Mouse (Mus musculus): ENCODE results near the gene Krt25. TPM values are rescaled to one million over a fixed set of nuclear protein-coding genes. Genes with fewer than 3 reads are reported as not detected.

Krt25 gene
- total RNA-seq, 2 experiments from 2014 or later: not detected

- Histone ChIP-seq H3K27ac (no peak overlapping the region), H3K4me3 (no peak overlapping the region)
- intact Hi-C loops (cut with DNase I): no loop called here
- TF ChIP-seq CTCF (IDR thresholded peaks at IDR 0.05): no peak
- no peak for DNase-seq
Measured at GRCm38 (mm10) chr11:99314594-99314993, 8.2 kb downstream of the Krt25 start.

GRCm38 (mm10) chr11:99310882-99311281 lies 11.9 kb downstream of the Krt25 start:
- intact Hi-C loops (cut with DNase I): no loop called here
- H3K27ac ChIP-seq: no peak overlapping the region
- no peak overlapping the region for H3K4me3 ChIP-seq
- DNase-seq: no peak
- TF ChIP-seq CTCF (IDR thresholded peaks at IDR 0.05): peak; percentile 61

GRCm38 (mm10) chr11:99307579-99307978 lies 15.2 kb downstream of the Krt25 start:
- TF ChIP-seq CTCF (IDR thresholded peaks at IDR 0.05): peak; percentile 82
- H3K27ac ChIP-seq: no peak overlapping the region

GRCm38 (mm10) chr11:99295039-99295438 lies 27.7 kb downstream of the Krt25 start:
- intact Hi-C loops (cut with DNase I): loop anchor here (5.0 kb wide), 1 partner anchor 43 kb away; no protein-coding TSS in a partner anchor
- DNase-seq: no peak
- Histone ChIP-seq H3K4me3 (no peak overlapping the region), H3K27ac (no peak overlapping the region)
- no peak for TF ChIP-seq CTCF (IDR thresholded peaks at IDR 0.05)

More at GRCm38 (mm10) chr11:99307579-99307978, 15.2 kb downstream of the Krt25 start:
- intact Hi-C loops (cut with DNase I): no loop called here
- no peak overlapping the region for H3K4me3 ChIP-seq
- peak; percentile 58 for DNase-seq

GRCm38 (mm10) chr11:99292846-99293245 lies 29.9 kb downstream of the Krt25 start:
- Histone ChIP-seq H3K4me3 (no peak overlapping the region), H3K27ac (no peak overlapping the region)
- peak; percentile 41 for DNase-seq
- TF ChIP-seq CTCF (IDR thresholded peaks at IDR 0.05): peak; percentile 81
- intact Hi-C loops (cut with DNase I): loop anchor here (1.0 to 5.0 kb wide), 2 partner anchors 86 to 104 kb away; no protein-coding TSS in a partner anchor

GRCm38 (mm10) chr11:99284833-99285312 lies 37.9 kb downstream of the Krt25 start, which contains the start of gene Krt24:
Krt24 (minus strand) TSS chr11:99285262.
- DNase-seq: no peak
- intact Hi-C loops (cut with DNase I): no loop called here
- no peak for TF ChIP-seq CTCF (IDR thresholded peaks at IDR 0.05)
- Histone ChIP-seq H3K27ac (no peak within 1 kb of the TSS), H3K4me3 (no peak within 1 kb of the TSS)

GRCm38 (mm10) chr11:99284011-99284410 lies 38.7 kb downstream of the Krt25 start:
- intact Hi-C loops (cut with DNase I): no loop called here
- DNase-seq: no peak
- no peak for TF ChIP-seq CTCF (IDR thresholded peaks at IDR 0.05)
- Histone ChIP-seq H3K4me3 (no peak overlapping the region), H3K27ac (no peak overlapping the region)

- DNase-seq: no peak
- intact Hi-C loops (cut with DNase I): no loop called here
- no peak for TF ChIP-seq CTCF (IDR thresholded peaks at IDR 0.05)
- H3K27ac ChIP-seq: no peak overlapping the region
- no peak overlapping the region for H3K4me3 ChIP-seq
Measured at GRCm38 (mm10) chr11:99283334-99283733, 39.4 kb downstream of the Krt25 start.

GRCm38 (mm10) chr11:99281116-99281515 lies 41.6 kb downstream of the Krt25 start:
- no peak for TF ChIP-seq CTCF (IDR thresholded peaks at IDR 0.05)
- DNase-seq: no peak
- Histone ChIP-seq H3K4me3 (no peak overlapping the region), H3K27ac (no peak overlapping the region)
- intact Hi-C loops (cut with DNase I): no loop called here

GRCm38 (mm10) chr11:99279986-99280385 lies 42.8 kb downstream of the Krt25 start:
- DNase-seq: no peak
- intact Hi-C loops (cut with DNase I): no loop called here
- TF ChIP-seq CTCF (IDR thresholded peaks at IDR 0.05): no peak

GRCm38 (mm10) chr11:99276786-99277185 lies 46.0 kb downstream of the Krt25 start:
- no peak for TF ChIP-seq CTCF (IDR thresholded peaks at IDR 0.05)
- H3K4me3 ChIP-seq: no peak overlapping the region
- no peak for DNase-seq
- H3K27ac ChIP-seq: no peak overlapping the region
- intact Hi-C loops (cut with DNase I): no loop called here

More at GRCm38 (mm10) chr11:99279986-99280385, 42.8 kb downstream of the Krt25 start:
- no peak overlapping the region for H3K27ac ChIP-seq
- no peak overlapping the region for H3K4me3 ChIP-seq

- Histone ChIP-seq H3K4me3 (no peak overlapping the region), H3K27ac (no peak overlapping the region)
- no peak for TF ChIP-seq CTCF (IDR thresholded peaks at IDR 0.05)
- intact Hi-C loops (cut with DNase I): no loop called here
- no peak for DNase-seq
Measured at GRCm38 (mm10) chr11:99275624-99276023, 47.1 kb downstream of the Krt25 start.

- Histone ChIP-seq H3K4me3 (no peak overlapping the region), H3K27ac (no peak overlapping the region)
- no peak for TF ChIP-seq CTCF (IDR thresholded peaks at IDR 0.05)
- DNase-seq: no peak
- intact Hi-C loops (cut with DNase I): no loop called here
Measured at GRCm38 (mm10) chr11:99272721-99273120, 50.0 kb downstream of the Krt25 start.

- Histone ChIP-seq H3K4me3 (no peak overlapping the region), H3K27ac (no peak overlapping the region)
- TF ChIP-seq CTCF (IDR thresholded peaks at IDR 0.05): no peak
- intact Hi-C loops (cut with DNase I): no loop called here
- DNase-seq: no peak
Measured at GRCm38 (mm10) chr11:99269192-99269591, 53.6 kb downstream of the Krt25 start.
